Mouse (Mus musculus) megakaryocyte, embryonic 14.5 days (primary cell): ENCODE measurements around the gene Ibtk.

Source experiments
- FLI1 ChIP-seq: IDR thresholded peaks from 2 replicates; pipeline ENCODE4 v1.6.1; 2012; ENCODE audit warnings: low read length, inconsistent platforms, mixed read lengths
- GATA1 ChIP-seq: IDR thresholded peaks from 3 replicates; pipeline ENCODE4 v1.6.1; 2012; ENCODE audit warnings: mixed read lengths, low read length, inconsistent platforms, borderline replicate concordance

GRCm38 (mm10) chr9:85743358-85743757 lies 5.8 kb downstream of the Ibtk start:
- TF ChIP-seq GATA1: no peak
- no peak for TF ChIP-seq FLI1
